Mouse (Mus musculus) embryo, embryonic 10 days (tissue): ENCODE measurements at regions not wholly inside any gene's neighbourhood (a gene's known extent, or its start where the extent isn't known, plus 50 kb on each side); places are given as distances from the start of the nearest gene placed in this dataset.
"Not testable (repeated sequence)": the region's sequence is repeated elsewhere in the genome, so short reads cannot be mapped to it uniquely, and the experiment has no call there.

ENCODE experiments used
- DNase-seq: peaks from one replicate; pipeline ENCODE4 v3.0.0-alpha.2; 2015; ENCODE audit warnings: low spot score

- DNase-seq = no peak
These were observed 243.6 kb upstream of the Dpp6 start for GRCm38 (mm10) chr5:26573446-26573845.

GRCm38 (mm10) chr5:26586108-26586507 lies 230.9 kb upstream of the Dpp6 start:
- no peak for DNase-seq

GRCm38 (mm10) chr5:26590886-26591285 lies 226.1 kb upstream of the Dpp6 start:
- DNase-seq = no peak

GRCm38 (mm10) chr5:26592341-26592740 lies 224.7 kb upstream of the Dpp6 start:
- peak; percentile 39 for DNase-seq

GRCm38 (mm10) chr5:26597991-26598390 lies 219.0 kb upstream of the Dpp6 start:
- DNase-seq = no peak

- DNase-seq = no peak
These were observed 197.7 kb upstream of the Dpp6 start for GRCm38 (mm10) chr5:26619272-26619671.

GRCm38 (mm10) chr5:26622116-26622515 lies 194.9 kb upstream of the Dpp6 start:
- no peak for DNase-seq

GRCm38 (mm10) chr5:26671478-26671877 lies 145.5 kb upstream of the Dpp6 start:
- DNase-seq = no peak

- DNase-seq = no peak
These were observed 127.2 kb upstream of the Dpp6 start for GRCm38 (mm10) chr5:26689775-26690174.

GRCm38 (mm10) chr5:26691121-26691520 lies 125.9 kb upstream of the Dpp6 start:
- no peak for DNase-seq

GRCm38 (mm10) chr5:26692013-26692412 lies 125.0 kb upstream of the Dpp6 start:
- no peak for DNase-seq

GRCm38 (mm10) chr5:26703621-26704020 lies 113.4 kb upstream of the Dpp6 start:
- not testable (repeated sequence) for DNase-seq

- no peak for DNase-seq
These were observed 109.3 kb upstream of the Dpp6 start for GRCm38 (mm10) chr5:26707661-26708060.

GRCm38 (mm10) chr5:26724491-26724890 lies 92.5 kb upstream of the Dpp6 start:
- no peak for DNase-seq

GRCm38 (mm10) chr5:26725953-26726352 lies 91.0 kb upstream of the Dpp6 start:
- no peak for DNase-seq

- not testable (repeated sequence) for DNase-seq
These were observed 65.8 kb upstream of the Dpp6 start for GRCm38 (mm10) chr5:26751196-26751595.

GRCm38 (mm10) chr5:26751601-26752305 lies 65.2 kb upstream of the Dpp6 start:
- DNase-seq = not testable (repeated sequence)

GRCm38 (mm10) chr5:26754129-26754528 lies 62.9 kb upstream of the Dpp6 start:
- DNase-seq = peak; percentile 8
